In the genomic region with DNA sequence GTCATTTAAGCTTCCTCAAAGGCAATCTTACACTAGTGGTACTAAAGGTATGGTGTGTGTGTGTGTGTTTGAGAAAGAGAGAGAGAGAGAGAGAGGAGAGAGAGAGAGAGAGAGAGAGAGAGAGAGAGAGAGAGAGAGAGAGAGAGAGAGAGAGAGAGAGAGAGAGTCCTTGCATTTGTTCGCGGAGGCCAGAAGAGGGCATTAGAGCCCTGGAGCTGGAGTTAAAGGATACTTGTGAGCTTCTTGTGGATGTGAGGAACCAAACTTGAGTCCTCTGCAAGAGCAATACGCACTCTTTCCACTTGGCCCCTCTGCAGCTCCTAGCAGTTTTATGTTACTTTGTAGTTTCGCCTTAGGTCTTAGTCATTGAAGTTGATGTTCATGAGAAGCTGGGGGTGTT, we compare ENCODE assay signal across 34 mouse cellular contexts. TPM values are rescaled to one million over a fixed set of nuclear protein-coding genes. Genes with fewer than 3 reads are reported as not detected.
DNase-seq lines count a peak whose midpoint lies in the region; ATAC-seq and TF ChIP-seq lines count a peak whose summit lies in the region.
"Had no signal": no experiment of that assay in that cellular context is flagged by ENCODE, and none has a peak within 500 bp of the region (broad histone marks: within the 10 kb centered on the region; RNA-seq: fewer than 3 reads in every experiment).

No protein-coding gene starts in this region.

- H3K9ac ChIP-seq in intestine, postnatal 0 days (ENCODE audit: low read depth, low read length) = no peak overlapping the region
- H3K9ac ChIP-seq in intestine, embryonic 16.5 days (ENCODE audit: low read depth, low read length) = no peak overlapping the region
- no peak overlapping the region for H3K9ac ChIP-seq in liver, embryonic 14.5 days (replicated peaks)
- no peak overlapping the region for H3K9ac ChIP-seq in MEL (ENCODE audit: control insufficient read depth, low read depth, low read length, poor library complexity, severe bottlenecking)
- H3K9ac ChIP-seq: embryonic facial prominence, embryonic 15.5 days; forebrain, embryonic 12.5 days; forebrain, postnatal 0 days; heart, embryonic 13.5 days; hindbrain, embryonic 12.5 days; liver, embryonic 15.5 days; midbrain, embryonic 15.5 days; neural tube, embryonic 15.5 days had no signal

- TF ChIP-seq RAD21 in MEL (IDR thresholded peaks at IDR 0.05; ENCODE audit: low read depth, low read length) = peak; percentile 27

- no peaks in the 10 kb centered on the region for H3K36me3 ChIP-seq in intestine, postnatal 0 days (ENCODE audit: control insufficient read depth, insufficient read depth)
- no peaks in the 10 kb centered on the region for H3K36me3 ChIP-seq in intestine, embryonic 16.5 days (ENCODE audit: control insufficient read depth, insufficient read depth, low read length)
- no peaks in the 10 kb centered on the region for H3K36me3 ChIP-seq in liver, embryonic 14.5 days (replicated peaks; ENCODE audit: control insufficient read depth, insufficient read depth, low read depth)
- peaks cover 0 to 15% of the 10 kb centered on the region in 2 experiments; a peak in 2 of 4 replicates for H3K36me3 ChIP-seq in MEL (ENCODE audit: control insufficient read depth in 1 of 2, insufficient read depth in 2 of 2, low read length in 2 of 2)
- H3K36me3 ChIP-seq: embryonic facial prominence, embryonic 15.5 days; forebrain, embryonic 12.5 days; hindbrain, embryonic 12.5 days; liver, embryonic 15.5 days; midbrain, embryonic 15.5 days; neural tube, embryonic 15.5 days had no signal

- no peak for ATAC-seq in intestine, postnatal 0 days
- no peak for ATAC-seq in intestine, embryonic 16.5 days
- no peak for ATAC-seq in liver, embryonic 14.5 days (ENCODE audit: insufficient read depth)
- ATAC-seq: forebrain, postnatal 0 days; midbrain, embryonic 15.5 days; Patski had no signal

- H3K4me1 ChIP-seq in intestine, postnatal 0 days (replicated peaks; ENCODE audit: control insufficient read depth, insufficient read depth, low read length) = no peaks in the 10 kb centered on the region
- no peaks in the 10 kb centered on the region for H3K4me1 ChIP-seq in intestine, embryonic 16.5 days (ENCODE audit: control insufficient read depth, insufficient read depth, low read length)
- no peaks in the 10 kb centered on the region for H3K4me1 ChIP-seq in liver, embryonic 14.5 days (replicated peaks; ENCODE audit: control insufficient read depth in 2 of 2, insufficient read depth in 2 of 2, low read length in 1 of 2)
- peaks cover 3 to 13% of the 10 kb centered on the region in 2 experiments; a peak in 3 of 4 replicates for H3K4me1 ChIP-seq in MEL (ENCODE audit: control insufficient read depth in 1 of 2, insufficient read depth in 2 of 2, low read length in 2 of 2)
- H3K4me1 ChIP-seq: embryonic facial prominence, embryonic 10.5 days; embryonic facial prominence, embryonic 15.5 days; forebrain, embryonic 12.5 days; heart, embryonic 13.5 days; hindbrain, embryonic 12.5 days; midbrain, embryonic 10.5 days; midbrain, embryonic 15.5 days; neural tube, embryonic 15.5 days had no signal

- no peaks in the 10 kb centered on the region for H3K27me3 ChIP-seq in intestine, postnatal 0 days (replicated peaks; ENCODE audit: control insufficient read depth, insufficient read depth, low read length)
- H3K27me3 ChIP-seq in intestine, embryonic 16.5 days (replicated peaks; ENCODE audit: control insufficient read depth, insufficient read depth, low read length) = no peaks in the 10 kb centered on the region
- H3K27me3 ChIP-seq in liver, embryonic 14.5 days (ENCODE audit: control insufficient read depth, insufficient read depth, low read length) = no peaks in the 10 kb centered on the region
- H3K27me3 ChIP-seq in MEL (ENCODE audit: control insufficient read depth in 1 of 2, insufficient read depth in 2 of 2, low read length in 2 of 2) = no peaks in the 10 kb centered on the region
- H3K27me3 ChIP-seq: embryonic facial prominence, embryonic 15.5 days; forebrain, embryonic 12.5 days; heart, embryonic 13.5 days; hindbrain, embryonic 12.5 days; liver, embryonic 15.5 days; midbrain, embryonic 15.5 days; neural tube, embryonic 15.5 days; Patski had no signal

- no peaks in the 10 kb centered on the region for H3K9me3 ChIP-seq in intestine, postnatal 0 days (ENCODE audit: control insufficient read depth)
- no peaks in the 10 kb centered on the region for H3K9me3 ChIP-seq in intestine, embryonic 16.5 days (ENCODE audit: control insufficient read depth, low read length)
- H3K9me3 ChIP-seq in liver, embryonic 14.5 days (ENCODE audit: control insufficient read depth, low read length) = no peaks in the 10 kb centered on the region
- no peaks in the 10 kb centered on the region for H3K9me3 ChIP-seq in MEL (replicated peaks; ENCODE audit: insufficient read depth, low read length)
- H3K9me3 ChIP-seq: embryonic facial prominence, embryonic 10.5 days; embryonic facial prominence, embryonic 15.5 days; forebrain, embryonic 12.5 days; heart, embryonic 13.5 days; hindbrain, embryonic 12.5 days; liver, embryonic 15.5 days; midbrain, embryonic 10.5 days; midbrain, embryonic 15.5 days; neural tube, embryonic 15.5 days had no signal

- no peak overlapping the region for H3K4me2 ChIP-seq in intestine, postnatal 0 days (replicated peaks; ENCODE audit: low read depth)
- H3K4me2 ChIP-seq in intestine, embryonic 16.5 days (ENCODE audit: low read depth, low read length) = no peak overlapping the region
- H3K4me2 ChIP-seq in liver, embryonic 14.5 days (ENCODE audit: low read depth) = no peak overlapping the region
- H3K4me2 ChIP-seq: embryonic facial prominence, embryonic 15.5 days; forebrain, embryonic 12.5 days; heart, embryonic 13.5 days; hindbrain, embryonic 12.5 days; liver, embryonic 15.5 days; midbrain, embryonic 15.5 days; neural tube, embryonic 15.5 days had no signal

- no peak for TF ChIP-seq EP300 in liver, embryonic 14.5 days (IDR thresholded peaks at IDR 0.05; ENCODE audit: low read depth)
- no peak for TF ChIP-seq EP300 in MEL (IDR thresholded peaks at IDR 0.05; ENCODE audit: low read depth in 1 of 2, low read length in 2 of 2)

- H3K27ac ChIP-seq in intestine, postnatal 0 days (ENCODE audit: low read depth, low read length) = no peak overlapping the region
- no peak overlapping the region for H3K27ac ChIP-seq in intestine, embryonic 16.5 days (ENCODE audit: low read length)
- H3K27ac ChIP-seq in liver, embryonic 14.5 days = no peak overlapping the region
- H3K27ac ChIP-seq in MEL (ENCODE audit: control insufficient read depth, low read depth, low read length) = no peak overlapping the region
- H3K27ac ChIP-seq: embryonic facial prominence, embryonic 10.5 days; embryonic facial prominence, embryonic 15.5 days; forebrain, embryonic 12.5 days; heart, embryonic 13.5 days; hindbrain, embryonic 12.5 days; liver, embryonic 15.5 days; midbrain, embryonic 10.5 days; midbrain, embryonic 15.5 days; neural tube, embryonic 15.5 days had no signal

- no peak overlapping the region for H3K4me3 ChIP-seq in intestine, postnatal 0 days (ENCODE audit: low read depth, low read length)
- no peak overlapping the region for H3K4me3 ChIP-seq in intestine, embryonic 16.5 days (ENCODE audit: low read length)
- H3K4me3 ChIP-seq in liver, embryonic 14.5 days (ENCODE audit: insufficient read depth in 1 of 2, low read depth in 2 of 2, low read length in 2 of 2) = no peak overlapping the region
- no peak overlapping the region for H3K4me3 ChIP-seq in MEL (ENCODE audit: control insufficient read depth in 1 of 2, insufficient read depth in 1 of 2, low read depth in 2 of 2, low read length in 2 of 2)
- H3K4me3 ChIP-seq: embryonic facial prominence, embryonic 10.5 days; embryonic facial prominence, embryonic 15.5 days; forebrain, embryonic 12.5 days; heart, embryonic 13.5 days; hindbrain, embryonic 12.5 days; liver, embryonic 15.5 days; midbrain, embryonic 10.5 days; midbrain, embryonic 15.5 days; neural tube, embryonic 15.5 days had no signal

- TF ChIP-seq CTCF in intestine, postnatal 0 days (IDR thresholded peaks at IDR 0.05; ENCODE audit: low read depth) = peak; percentile 30; the same call in 1 of the 2 replicates
- peak; percentile 45; the same call in 1 of the 2 replicates for TF ChIP-seq CTCF in liver, embryonic 14.5 days (IDR thresholded peaks at IDR 0.05; ENCODE audit: low read depth)
- peak in 2 of 3 experiments; percentile 42 to 55; a peak in 4 of 6 replicates for TF ChIP-seq CTCF in MEL (IDR thresholded peaks at IDR 0.05 in 2 of 3, conservative IDR thresholded peaks at IDR 0.05 in 1 of 3; ENCODE audit: control insufficient read depth in 1 of 3, insufficient read depth in 1 of 3, low read depth in 2 of 3, low read length in 3 of 3, poor library complexity in 1 of 3, severe bottlenecking in 1 of 3)

- H3K79me2 ChIP-seq in MEL (ENCODE audit: control insufficient read depth, insufficient read depth, low read length, poor library complexity) = no peaks in the 10 kb centered on the region

- no peak for DNase-seq in liver, embryonic 14.5 days (ENCODE audit: low read depth in 3 of 3, low spot score in 3 of 3)
- DNase-seq in liver (no peak), 416B (ENCODE audit: low read depth) (peak; percentile 48), MEL (ENCODE audit: low read depth, low spot score) (peak; percentile 54), adipocyte (ENCODE audit: low spot score) (no peak)
- no peak for DNase-seq in right cerebral cortex, adult 18-20 months
- DNase-seq: adrenal gland, adult 2 months; adrenal gland, postnatal 36 days; B cell, adult 2 months; cerebellum, adult 18-20 months; cerebellum, postnatal 25 days; forebrain, postnatal 0 days; kidney, adult 8-10 months; kidney, postnatal 10 days; left cerebral cortex, postnatal 4 days; lung, postnatal 10 days had no signal

- no peak for TF ChIP-seq POLR2A in MEL (IDR thresholded peaks at IDR 0.05; ENCODE audit: control insufficient read depth in 1 of 2, insufficient read depth in 1 of 2, low read depth in 1 of 2, low read length in 2 of 2, poor library complexity in 1 of 2)

- 77% methylated on average over 4 of the region's 4 CpGs for WGBS in intestine, postnatal 0 days
- 68% methylated on average over 4 of the region's 4 CpGs for WGBS in intestine, embryonic 16.5 days
- WGBS in liver, embryonic 14.5 days (ENCODE audit: insufficient replicate concordance) = 63% methylated on average over 4 of the region's 4 CpGs

RNA-seq across cellular contexts. Expression of a gene that starts 11.0 kb away (rescaled TPM):
- polyA plus RNA-seq in intestine, postnatal 0 days (2015; fragmentation: Nextera tagmentation; extraction: Ambion mirVana) = 3.4 and 3.6 TPM in 2 replicates
- polyA plus RNA-seq in intestine, embryonic 16.5 days (2015; fragmentation: Nextera tagmentation; extraction: Ambion mirVana) = 4.3 and 5.0 TPM in 2 replicates
- polyA plus RNA-seq in liver, embryonic 14.5 days (2012; rRNA removed) = 2.6 and 3.3 TPM in 2 replicates
- 1.5 and 2.3 TPM in 2 replicates for polyA plus RNA-seq in liver, embryonic 14.5 days (2014; fragmentation: Nextera tagmentation; extraction: Ambion mirVana)
- 6.3 and 6.7 TPM in 2 replicates for total RNA-seq in MEL (2012; rRNA removed)
- 1 to 10 TPM in 1 of 2 experiments, not detected in 1; 9.9 TPM for polyA plus RNA-seq in MEL (2012; ENCODE audit: insufficient read depth in 1 of 2, insufficient read length in 2 of 2, low read depth in 1 of 2, low replicate concordance in 2 of 2, missing spikeins in 1 of 2)

RNA-seq across cellular contexts. Expression of a gene that starts 26.8 kb away (rescaled TPM):
- polyA plus RNA-seq in intestine, postnatal 0 days (2015; fragmentation: Nextera tagmentation; extraction: Ambion mirVana) = 0.05 and 0.18 TPM in 2 replicates
- polyA plus RNA-seq in intestine, embryonic 16.5 days (2015; fragmentation: Nextera tagmentation; extraction: Ambion mirVana) = 2.4 and 4.7 TPM in 2 replicates
- polyA plus RNA-seq in liver, embryonic 14.5 days (2012; rRNA removed) = 158 and 191 TPM in 2 replicates
- polyA plus RNA-seq in liver, embryonic 14.5 days (2014; fragmentation: Nextera tagmentation; extraction: Ambion mirVana) = 300 and 349 TPM in 2 replicates
- total RNA-seq in MEL (2012; rRNA removed) = 125 and 138 TPM in 2 replicates
- polyA plus RNA-seq in MEL (2012; ENCODE audit: insufficient read depth in 1 of 2, insufficient read length in 2 of 2, low read depth in 1 of 2, low replicate concordance in 2 of 2, missing spikeins in 1 of 2) = 100 to 1,000 TPM in 1 of 2 experiments, 10 to 100 TPM in 1; 44.1 to 247 TPM
- total RNA-seq: gastrocnemius, adult 8-10 months had no signal
- polyA plus RNA-seq: Patski had no signal

RNA-seq across cellular contexts. Expression of a gene that starts 32.1 kb away (rescaled TPM):
- polyA plus RNA-seq in intestine, postnatal 0 days (2015; fragmentation: Nextera tagmentation; extraction: Ambion mirVana) = 88.1 and 91.6 TPM in 2 replicates
- polyA plus RNA-seq in intestine, embryonic 16.5 days (2015; fragmentation: Nextera tagmentation; extraction: Ambion mirVana) = 92.4 and 100 TPM in 2 replicates
- 38.5 and 51.2 TPM in 2 replicates for polyA plus RNA-seq in liver, embryonic 14.5 days (2012; rRNA removed)
- 116 and 123 TPM in 2 replicates for polyA plus RNA-seq in liver, embryonic 14.5 days (2014; fragmentation: Nextera tagmentation; extraction: Ambion mirVana)
- total RNA-seq in MEL (2012; rRNA removed) = 63.7 and 64.7 TPM in 2 replicates
- polyA plus RNA-seq in MEL (2012; ENCODE audit: insufficient read depth in 1 of 2, insufficient read length in 2 of 2, low read depth in 1 of 2, low replicate concordance in 2 of 2, missing spikeins in 1 of 2) = 100 to 1,000 TPM in 1 of 2 experiments, not detected in 1; 131 TPM

RNA-seq across cellular contexts. Expression of a gene that starts 54.5 kb away (rescaled TPM):
- 18.1 and 19.0 TPM in 2 replicates for polyA plus RNA-seq in intestine, postnatal 0 days (2015; fragmentation: Nextera tagmentation; extraction: Ambion mirVana)
- 149 and 156 TPM in 2 replicates for polyA plus RNA-seq in intestine, embryonic 16.5 days (2015; fragmentation: Nextera tagmentation; extraction: Ambion mirVana)
- 173 and 192 TPM in 2 replicates for polyA plus RNA-seq in liver, embryonic 14.5 days (2012; rRNA removed)
- polyA plus RNA-seq in liver, embryonic 14.5 days (2014; fragmentation: Nextera tagmentation; extraction: Ambion mirVana) = 259 and 296 TPM in 2 replicates
- 15.9 and 47.3 TPM in 2 replicates for total RNA-seq in MEL (2012; rRNA removed)
- polyA plus RNA-seq in MEL (2012; ENCODE audit: insufficient read depth in 1 of 2, insufficient read length in 2 of 2, low read depth in 1 of 2, low replicate concordance in 2 of 2, missing spikeins in 1 of 2) = 10 to 100 TPM in 1 of 2 experiments, not detected in 1; 99.5 TPM

RNA-seq across cellular contexts. Expression of a gene that starts 55.0 kb away (rescaled TPM):
- 0.10 and 0.12 TPM in 2 replicates for polyA plus RNA-seq in intestine, postnatal 0 days (2015; fragmentation: Nextera tagmentation; extraction: Ambion mirVana)
- not detected in 2 replicates for polyA plus RNA-seq in intestine, embryonic 16.5 days (2015; fragmentation: Nextera tagmentation; extraction: Ambion mirVana)
- polyA plus RNA-seq in liver, embryonic 14.5 days (2012; rRNA removed) = 0.05 TPM in 1 of 2 replicates, not detected in the other
- polyA plus RNA-seq in liver, embryonic 14.5 days (2014; fragmentation: Nextera tagmentation; extraction: Ambion mirVana) = not detected in 2 replicates
- not detected in 2 replicates for total RNA-seq in MEL (2012; rRNA removed)
- polyA plus RNA-seq in MEL (2012; ENCODE audit: insufficient read depth in 1 of 2, insufficient read length in 2 of 2, low read depth in 1 of 2, low replicate concordance in 2 of 2, missing spikeins in 1 of 2) = under 1 TPM in 1 of 2 experiments, not detected in 1; 0.07 TPM
- total RNA-seq: adrenal gland, adult 2 months; adrenal gland, postnatal 36 days; ES-E14; forebrain, postnatal 0 days; gastrocnemius, postnatal 4 days; heart, adult 8-10 months; heart, postnatal 25 days; layer of hippocampus, postnatal 10 days had no signal
- polyA plus RNA-seq: forebrain, embryonic 12.5 days; heart, embryonic 13.5 days; liver, embryonic 15.5 days; Patski had no signal

Comparison
In these comparisons a context has a peak if more than half of its experiments do, and no peak if none do; other contexts are left out.
1. DNase-seq: peak in 416B (single experiment) and MEL (single experiment); none in liver, embryonic 14.5 days (0 of 3), liver (single experiment), adipocyte (single experiment) and right cerebral cortex, adult 18-20 months (single experiment).
2. Peak in every context shown above with its lines, with median percentiles within 50 percentile points of each other: CTCF ChIP-seq.